Mouse (Mus musculus) MEL (cell line): Measurements from ENCODE around the gene Rgcc.

ENCODE experiments used
- MEF2A ChIP-seq: IDR thresholded peaks from 2 replicates; pipeline ENCODE4 v1.6.1; 2014; ENCODE audit warnings: low read depth, mild to moderate bottlenecking, inconsistent platforms, low read length, improper control_type of control experiment; ENCODE audit not compliant: poor library complexity, insufficient replicate concordance, severe bottlenecking; ENCODE audit errors: extremely low read depth
- POLR2A ChIP-seq, 2 experiments: IDR thresholded peaks; 2 replicates each; pipeline ENCODE4 v1.6.1; 2011 to 2012; ENCODE audit warnings: low read length in 2 of 2, mild to moderate bottlenecking in 2 of 2, control low read depth in 1 of 2, improper control_type of control experiment in 1 of 2, low read depth in 1 of 2, moderate library complexity in 1 of 2; ENCODE audit not compliant: control insufficient read depth in 1 of 2, insufficient read depth in 1 of 2, poor library complexity in 1 of 2
- RAD21 ChIP-seq: IDR thresholded peaks from 2 replicates; pipeline ENCODE4 v1.6.1; 2011; ENCODE audit warnings: mild to moderate bottlenecking, low read depth, low read length, improper control_type of control experiment
- TBP ChIP-seq: IDR thresholded peaks from 2 replicates; pipeline ENCODE4 v1.8.0; 2011; ENCODE audit warnings: low read depth, low read length, improper control_type of control experiment

DNA sequence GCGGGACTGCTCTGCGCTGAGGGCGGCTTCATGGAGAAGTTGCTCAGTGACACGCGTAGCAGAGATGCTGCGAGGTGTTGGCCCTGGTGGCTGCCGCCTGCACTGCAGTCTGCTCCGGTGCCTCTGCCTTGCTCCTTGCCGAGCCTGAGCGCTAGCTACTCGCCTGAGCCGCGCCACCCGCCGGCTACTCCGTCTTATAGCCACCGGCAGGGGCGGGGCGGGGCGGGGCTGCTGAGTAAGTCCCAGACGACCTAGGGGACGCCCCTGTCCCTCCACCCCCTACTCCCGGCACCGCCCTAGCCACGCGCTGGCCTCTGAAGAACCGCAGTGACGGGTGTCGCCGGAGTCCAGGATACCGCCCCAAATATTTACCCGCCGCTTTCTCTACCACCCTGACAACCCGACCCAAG lies at the start of gene Rgcc:
- peak; percentile 84 for TF ChIP-seq TBP
- TF ChIP-seq POLR2A (IDR thresholded peaks at IDR 0.05; ENCODE audit: control insufficient read depth in 1 of 2, insufficient read depth in 1 of 2, low read depth in 1 of 2, low read length in 2 of 2, poor library complexity in 1 of 2) = peak; percentile 71 to 91
- TF ChIP-seq MEF2A = no peak
- no peak; the same call in 1 of the 2 replicates for TF ChIP-seq RAD21
